Mouse (Mus musculus) layer of hippocampus, adult 9-10 months (tissue): ENCODE measurements around the gene Fam8a1.
A peak's percentile ranks its signal among the peaks of the same experiment; 100 is the strongest.

Source experiments
- DNase-seq: peaks from one replicate; pipeline ENCODE4 v3.0.0; 2022; ENCODE audit warnings: low spot score

Gene Fam8a1

GRCm38 (mm10) chr13:46669048-46669619, at the start of gene Fam8a1:
Fam8a1 (plus strand) TSS chr13:46669522.
- peak; percentile 87 for DNase-seq

- no peak for DNase-seq
These were observed 49.7 kb upstream of the Fam8a1 start for GRCm38 (mm10) chr13:46619633-46620032.

- no peak for DNase-seq
These were observed 48.2 kb upstream of the Fam8a1 start for GRCm38 (mm10) chr13:46620964-46621757.

GRCm38 (mm10) chr13:46626608-46627007, 42.7 kb upstream of the Fam8a1 start:
- DNase-seq: no peak

GRCm38 (mm10) chr13:46627841-46628240, 41.5 kb upstream of the Fam8a1 start:
- peak; percentile 37 for DNase-seq

- DNase-seq: no peak
These were observed 39.9 kb upstream of the Fam8a1 start for GRCm38 (mm10) chr13:46629391-46629790.

- no peak for DNase-seq
These were observed 36.5 kb upstream of the Fam8a1 start for GRCm38 (mm10) chr13:46632796-46633195.

- no peak for DNase-seq
These were observed 35.8 kb upstream of the Fam8a1 start for GRCm38 (mm10) chr13:46633320-46634132.

GRCm38 (mm10) chr13:46634133-46634488, 35.2 kb upstream of the Fam8a1 start:
- no peak for DNase-seq

GRCm38 (mm10) chr13:46640608-46641468, 28.5 kb upstream of the Fam8a1 start:
- DNase-seq: peak; percentile 47

GRCm38 (mm10) chr13:46642318-46642717, 27.0 kb upstream of the Fam8a1 start:
- no peak for DNase-seq

- no peak for DNase-seq
These were observed 25.1 kb upstream of the Fam8a1 start for GRCm38 (mm10) chr13:46644175-46644574.

GRCm38 (mm10) chr13:46645476-46645875, 23.8 kb upstream of the Fam8a1 start:
- no peak for DNase-seq

GRCm38 (mm10) chr13:46651853-46652252, 17.5 kb upstream of the Fam8a1 start:
- no peak for DNase-seq

GRCm38 (mm10) chr13:46652671-46653070, 16.7 kb upstream of the Fam8a1 start:
- no peak for DNase-seq

GRCm38 (mm10) chr13:46653671-46654070, 15.7 kb upstream of the Fam8a1 start:
- DNase-seq: no peak

- DNase-seq: no peak
These were observed 14.8 kb upstream of the Fam8a1 start for GRCm38 (mm10) chr13:46654566-46654965.

- DNase-seq: no peak
These were observed 10.1 kb upstream of the Fam8a1 start for GRCm38 (mm10) chr13:46659211-46659610.

GRCm38 (mm10) chr13:46663461-46663964, 5.8 kb upstream of the Fam8a1 start:
- DNase-seq: no peak

- no peak for DNase-seq
These were observed 424 bp downstream of the Fam8a1 start for GRCm38 (mm10) chr13:46669620-46670271.

GRCm38 (mm10) chr13:46670514-46670913, 1.2 kb downstream of the Fam8a1 start:
- DNase-seq: no peak
